Mouse (Mus musculus): ENCODE measurements at regions not wholly inside any gene's neighbourhood (a gene's known extent, or its start where the extent isn't known, plus 50 kb on each side); places are given as distances from the start of the nearest gene placed in this dataset.
A peak's percentile ranks its signal among the peaks of the same experiment; 100 is the strongest.

DNA sequence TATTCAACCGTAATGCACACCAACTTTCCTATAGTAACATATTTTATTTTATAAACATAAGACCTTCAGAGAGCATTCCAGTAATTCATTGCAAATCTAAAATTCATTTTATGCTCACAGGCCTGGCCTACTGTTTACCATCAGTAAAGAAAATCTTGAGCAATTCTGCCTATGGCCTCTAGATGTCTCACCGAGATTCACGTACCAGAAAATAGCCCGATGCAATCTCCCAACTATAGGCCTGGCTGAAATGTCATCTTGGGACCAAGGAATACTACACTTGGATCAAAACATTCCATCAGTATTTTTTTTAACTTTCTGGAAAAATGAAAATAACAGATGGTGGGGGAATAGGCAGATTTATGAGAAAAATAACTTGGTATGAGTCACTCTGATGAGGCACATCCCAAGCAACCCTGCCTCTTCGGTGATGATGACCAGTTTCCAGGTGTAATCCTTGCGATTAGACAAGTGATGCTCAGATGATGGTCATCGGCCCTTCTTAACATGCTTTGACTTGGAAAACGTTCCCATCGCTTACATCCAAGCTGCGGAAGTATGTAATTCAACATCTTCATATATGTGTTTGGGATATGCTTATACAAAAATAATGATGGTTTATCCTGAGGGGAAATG is 439.9 kb downstream of the Nyap2 start:
- Histone ChIP-seq H3K36me3 (ENCODE audit: control insufficient read depth, insufficient read depth, low read length) (no peaks in the 10 kb centered on the region), H3K27ac (ENCODE audit: low read depth, low read length) (no peak overlapping the region), H3K9me3 (ENCODE audit: control insufficient read depth, low read length) (no peaks in the 10 kb centered on the region), H3K4me3 (ENCODE audit: low read depth, low read length) (no peak overlapping the region), H3K9ac (ENCODE audit: low read length) (no peak overlapping the region), H3K27me3 (ENCODE audit: control insufficient read depth, insufficient read depth, low read length) (no peaks in the 10 kb centered on the region), H3K4me1 (ENCODE audit: control insufficient read depth, insufficient read depth, low read length) (peaks cover 2% of the 10 kb centered on the region; the same call in 1 of the 2 replicates), H3K4me2 (ENCODE audit: low read depth) (no peak overlapping the region)
- 61% methylated on average over 10 of the region's 10 CpGs for WGBS
- DNase-seq (ENCODE audit: low spot score) (peak; percentile 24), ATAC-seq (ENCODE audit: insufficient read depth, low FRiP score, low TSS enrichment) (no peak)

DNA sequence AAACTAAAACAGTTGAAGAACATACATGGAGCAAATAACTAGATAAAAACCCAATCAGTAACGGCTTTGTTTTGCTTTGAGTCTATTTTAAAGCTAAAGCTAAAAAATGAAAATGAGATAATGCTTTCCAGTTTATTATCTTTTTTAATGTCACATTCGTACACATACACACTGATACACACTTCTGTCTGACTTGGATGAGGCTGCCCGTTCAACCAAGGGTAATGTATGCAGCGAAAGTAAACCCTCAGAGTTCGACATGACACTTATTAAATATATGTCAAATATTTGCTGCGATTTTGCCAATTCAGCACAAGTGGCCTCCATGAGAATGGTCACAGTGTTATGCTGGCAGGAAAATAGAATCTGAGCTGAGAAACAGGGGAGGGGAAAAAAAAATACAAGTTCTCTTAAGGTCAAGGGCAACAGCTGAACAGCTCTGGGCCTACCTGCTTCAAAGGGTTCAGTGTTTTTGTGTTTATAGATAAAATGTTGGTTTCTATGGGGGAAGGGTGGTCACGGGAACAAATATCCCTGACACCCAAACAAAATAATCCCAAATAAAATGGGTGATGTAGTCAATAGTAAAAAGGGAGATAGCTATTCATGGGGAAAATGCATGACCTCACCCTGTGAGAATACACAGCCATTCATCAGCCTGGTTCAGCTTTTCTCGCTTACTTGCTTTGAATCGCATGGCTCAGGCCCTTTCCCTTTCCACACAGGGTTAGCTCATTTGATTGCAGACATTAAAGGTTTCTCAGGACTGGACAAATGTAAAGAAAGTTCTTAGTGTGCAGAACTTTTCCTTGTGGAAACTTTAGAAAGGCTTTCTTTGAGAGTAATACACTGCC is 443.9 kb downstream of the Nyap2 start:
- no peak overlapping the region for H3K4me2 ChIP-seq (ENCODE audit: low read depth)
- DNase-seq (ENCODE audit: low spot score): peak; percentile 34
- H3K27me3 ChIP-seq (ENCODE audit: control insufficient read depth, insufficient read depth, low read length): no peaks in the 10 kb centered on the region
- H3K4me1 ChIP-seq (ENCODE audit: control insufficient read depth, insufficient read depth, low read length): peaks cover 2% of the 10 kb centered on the region; the same call in 1 of the 2 replicates
- peak; percentile 83 for ATAC-seq (ENCODE audit: insufficient read depth, low FRiP score, low TSS enrichment)
- 46% methylated on average over 9 of the region's 9 CpGs for WGBS
- no peaks in the 10 kb centered on the region for H3K9me3 ChIP-seq (ENCODE audit: control insufficient read depth, low read length)
- H3K9ac ChIP-seq (ENCODE audit: low read length): no peak overlapping the region
- no peaks in the 10 kb centered on the region for H3K36me3 ChIP-seq (ENCODE audit: control insufficient read depth, insufficient read depth, low read length)
- H3K4me3 ChIP-seq (ENCODE audit: low read depth, low read length): no peak overlapping the region
- H3K27ac ChIP-seq (ENCODE audit: low read depth, low read length): no peak overlapping the region

DNA sequence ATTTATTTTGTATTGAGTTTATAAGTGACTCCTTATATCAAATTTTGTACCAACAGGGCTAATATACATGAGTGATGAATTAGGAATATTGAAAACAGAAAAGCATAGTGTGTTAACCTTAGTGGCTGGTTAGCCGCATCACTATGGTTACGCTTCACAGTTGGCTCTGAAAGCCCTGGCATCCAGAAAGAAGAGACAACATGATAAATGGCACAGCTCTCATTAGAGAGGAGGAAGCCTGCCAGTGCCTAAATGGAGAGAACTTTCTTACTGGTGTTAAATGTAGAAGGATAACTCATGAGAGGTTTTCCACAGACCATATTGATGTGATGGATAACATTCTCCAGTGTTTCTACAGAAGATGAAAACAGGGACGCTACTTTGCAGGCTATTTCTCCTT is 446.2 kb downstream of the Nyap2 start:
- Histone ChIP-seq H3K36me3 (ENCODE audit: control insufficient read depth, insufficient read depth, low read length) (no peaks in the 10 kb centered on the region), H3K9me3 (ENCODE audit: control insufficient read depth, low read length) (no peaks in the 10 kb centered on the region), H3K27ac (ENCODE audit: low read depth, low read length) (no peak overlapping the region), H3K4me2 (ENCODE audit: low read depth) (no peak overlapping the region), H3K4me3 (ENCODE audit: low read depth, low read length) (no peak overlapping the region), H3K27me3 (ENCODE audit: control insufficient read depth, insufficient read depth, low read length) (no peaks in the 10 kb centered on the region), H3K4me1 (ENCODE audit: control insufficient read depth, insufficient read depth, low read length) (peaks cover 2% of the 10 kb centered on the region; the same call in 1 of the 2 replicates), H3K9ac (ENCODE audit: low read length) (no peak overlapping the region)
- 54% methylated on average over 3 of the region's 3 CpGs for WGBS
- DNase-seq (ENCODE audit: low spot score): peak; percentile 29
- peak; percentile 48; the same call in 1 of the 2 replicates for ATAC-seq (ENCODE audit: insufficient read depth, low FRiP score, low TSS enrichment)

DNA sequence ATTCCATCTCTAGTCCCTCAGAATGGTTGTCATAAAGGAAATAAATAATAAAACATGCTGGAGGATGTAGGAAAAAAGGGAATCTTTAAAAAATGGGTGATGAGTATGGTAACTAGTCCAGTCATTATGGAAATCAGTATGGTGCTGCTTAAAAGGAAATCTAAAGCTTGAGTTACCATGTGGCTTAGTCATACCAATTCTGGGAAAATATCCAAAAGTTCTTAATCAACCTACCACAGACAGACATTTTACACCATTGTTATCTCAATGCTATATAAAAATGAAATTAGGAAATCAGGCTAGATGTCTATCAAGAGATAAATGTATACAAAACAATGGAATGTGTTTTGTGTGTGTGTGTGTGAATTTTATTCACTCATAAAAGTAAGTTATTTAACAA is 449.1 kb downstream of the Nyap2 start:
- Histone ChIP-seq H3K4me2 (ENCODE audit: low read depth) (no peak overlapping the region), H3K9me3 (ENCODE audit: control insufficient read depth, low read length) (no peaks in the 10 kb centered on the region), H3K9ac (ENCODE audit: low read length) (no peak overlapping the region), H3K36me3 (ENCODE audit: control insufficient read depth, insufficient read depth, low read length) (no peaks in the 10 kb centered on the region), H3K4me1 (ENCODE audit: control insufficient read depth, insufficient read depth, low read length) (no peaks in the 10 kb centered on the region; the same call in 1 of the 2 replicates), H3K27me3 (ENCODE audit: control insufficient read depth, insufficient read depth, low read length) (no peaks in the 10 kb centered on the region), H3K4me3 (ENCODE audit: low read depth, low read length) (no peak overlapping the region), H3K27ac (ENCODE audit: low read depth, low read length) (no peak overlapping the region)
- ATAC-seq (ENCODE audit: insufficient read depth, low FRiP score, low TSS enrichment) (no peak), DNase-seq (ENCODE audit: low spot score) (no peak)

DNA sequence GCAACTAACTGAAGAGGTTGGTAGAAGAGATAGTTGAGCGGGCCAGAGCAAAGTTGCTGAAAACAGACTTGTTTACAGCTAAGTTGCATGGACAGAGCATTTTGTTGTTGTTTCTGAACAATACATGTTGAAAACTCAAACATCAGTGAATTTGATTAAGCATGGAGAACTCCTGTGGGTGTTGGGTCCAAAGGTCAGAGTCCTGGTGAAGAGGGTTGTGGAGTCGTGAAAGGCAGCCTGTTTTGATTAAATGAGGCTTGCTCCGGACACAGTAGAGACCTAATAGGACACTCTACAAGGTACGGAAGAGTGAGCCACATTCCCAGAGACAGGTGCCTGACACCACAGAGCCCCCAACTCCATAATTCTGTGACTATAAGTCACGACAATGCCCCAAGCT is 461.1 kb downstream of the Nyap2 start:
- WGBS: 47% methylated on average over 5 of the region's 5 CpGs
- Histone ChIP-seq H3K9ac (ENCODE audit: low read length) (no peak overlapping the region), H3K27ac (ENCODE audit: low read depth, low read length) (no peak overlapping the region), H3K4me2 (ENCODE audit: low read depth) (no peak overlapping the region), H3K4me3 (ENCODE audit: low read depth, low read length) (no peak overlapping the region), H3K27me3 (ENCODE audit: control insufficient read depth, insufficient read depth, low read length) (no peaks in the 10 kb centered on the region), H3K4me1 (ENCODE audit: control insufficient read depth, insufficient read depth, low read length) (no peaks in the 10 kb centered on the region), H3K36me3 (ENCODE audit: control insufficient read depth, insufficient read depth, low read length) (no peaks in the 10 kb centered on the region), H3K9me3 (ENCODE audit: control insufficient read depth, low read length) (no peaks in the 10 kb centered on the region)
- no peak for ATAC-seq (ENCODE audit: insufficient read depth, low FRiP score, low TSS enrichment)
- no peak for DNase-seq (ENCODE audit: low spot score)

DNA sequence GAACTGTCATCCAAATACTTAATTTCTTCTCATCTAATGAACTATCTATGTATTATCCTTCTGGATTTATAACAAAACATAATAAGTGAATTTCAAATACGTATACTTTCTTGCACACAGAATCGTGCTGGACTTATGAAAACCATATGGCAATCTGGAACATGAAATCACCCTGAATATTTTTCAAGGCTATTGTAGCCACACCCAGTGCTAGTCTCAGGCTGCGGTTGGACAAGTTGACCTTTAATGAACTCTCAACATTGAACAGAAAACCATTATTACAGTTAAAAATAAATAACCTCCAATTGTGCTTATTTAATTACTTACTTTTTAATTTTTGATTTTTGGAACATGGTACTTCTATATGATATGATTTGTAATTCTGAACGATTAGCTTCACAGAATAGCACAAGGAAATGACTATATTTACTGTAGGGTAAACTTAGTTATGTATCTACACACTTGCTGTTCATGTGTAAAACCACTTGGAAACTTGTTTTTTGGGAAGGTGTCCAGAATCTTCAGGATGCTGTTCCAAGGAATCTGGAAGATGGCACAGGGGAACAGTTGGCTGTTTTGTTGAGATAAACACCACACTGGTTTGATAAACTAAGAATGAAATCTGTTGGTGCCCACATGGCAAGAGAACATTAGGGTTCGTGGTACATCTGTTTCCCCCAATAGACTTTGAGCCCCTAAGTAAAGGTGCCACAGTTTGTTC is 463.0 kb downstream of the Nyap2 start:
- WGBS: 84% methylated on average over 5 of the region's 5 CpGs
- no peaks in the 10 kb centered on the region for H3K4me1 ChIP-seq (ENCODE audit: control insufficient read depth, insufficient read depth, low read length)
- no peak overlapping the region for H3K27ac ChIP-seq (ENCODE audit: low read depth, low read length)
- DNase-seq (ENCODE audit: low spot score): no peak
- H3K27me3 ChIP-seq (ENCODE audit: control insufficient read depth, insufficient read depth, low read length): no peaks in the 10 kb centered on the region
- H3K4me2 ChIP-seq (ENCODE audit: low read depth): no peak overlapping the region
- no peak overlapping the region for H3K9ac ChIP-seq (ENCODE audit: low read length)
- no peak overlapping the region for H3K4me3 ChIP-seq (ENCODE audit: low read depth, low read length)
- no peaks in the 10 kb centered on the region for H3K36me3 ChIP-seq (ENCODE audit: control insufficient read depth, insufficient read depth, low read length)
- ATAC-seq (ENCODE audit: insufficient read depth, low FRiP score, low TSS enrichment): no peak
- H3K9me3 ChIP-seq (ENCODE audit: control insufficient read depth, low read length): no peaks in the 10 kb centered on the region

DNA sequence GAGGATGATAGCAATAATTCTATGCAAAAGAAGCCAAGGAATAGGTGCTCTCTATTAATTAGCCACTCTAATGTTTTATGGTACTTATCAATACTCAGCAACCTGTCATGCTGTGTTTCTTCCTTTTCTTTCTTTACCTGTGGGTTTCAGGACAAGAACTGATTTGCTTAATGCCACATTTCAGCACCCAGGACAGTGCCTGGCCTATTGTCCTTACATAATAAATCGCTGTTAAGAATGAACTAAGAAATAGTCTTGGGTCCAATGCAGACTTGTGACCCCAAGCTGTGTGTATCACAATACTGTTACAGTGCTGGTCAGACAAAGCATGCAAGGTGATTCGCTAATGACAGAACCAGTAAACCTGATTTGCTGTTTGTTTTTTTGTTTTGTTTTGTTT is 472.2 kb downstream of the Nyap2 start:
- Histone ChIP-seq H3K27ac (ENCODE audit: low read depth, low read length) (no peak overlapping the region), H3K4me3 (ENCODE audit: low read depth, low read length) (no peak overlapping the region), H3K4me1 (ENCODE audit: control insufficient read depth, insufficient read depth, low read length) (no peaks in the 10 kb centered on the region), H3K4me2 (ENCODE audit: low read depth) (no peak overlapping the region), H3K9ac (ENCODE audit: low read length) (no peak overlapping the region), H3K36me3 (ENCODE audit: control insufficient read depth, insufficient read depth, low read length) (no peaks in the 10 kb centered on the region), H3K27me3 (ENCODE audit: control insufficient read depth, insufficient read depth, low read length) (no peaks in the 10 kb centered on the region), H3K9me3 (ENCODE audit: control insufficient read depth, low read length) (no peaks in the 10 kb centered on the region)
- 72% methylated on average over 2 of the region's 2 CpGs for WGBS
- ATAC-seq (ENCODE audit: insufficient read depth, low FRiP score, low TSS enrichment) (no peak), DNase-seq (ENCODE audit: low spot score) (no peak)

DNA sequence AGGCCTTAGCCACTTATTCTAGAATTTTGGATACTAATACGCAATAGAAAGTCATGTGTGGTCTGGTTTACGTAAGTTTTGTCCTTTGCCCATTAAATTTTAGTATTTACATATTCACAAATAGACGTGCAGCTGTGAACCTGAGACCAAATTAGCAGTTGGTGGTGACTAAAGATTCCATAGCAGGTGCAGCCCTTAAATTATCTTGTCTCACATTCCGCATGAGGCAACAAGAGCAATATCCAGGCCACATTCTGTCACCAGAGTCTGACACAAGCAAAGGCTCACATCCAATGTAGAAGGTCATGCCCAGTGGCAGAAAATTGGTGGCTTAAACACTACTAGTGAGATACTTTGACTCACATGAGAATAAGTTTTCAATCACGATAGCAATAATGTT is 473.0 kb downstream of the Nyap2 start:
- Histone ChIP-seq H3K4me1 (ENCODE audit: control insufficient read depth, insufficient read depth, low read length) (no peaks in the 10 kb centered on the region), H3K4me3 (ENCODE audit: low read depth, low read length) (no peak overlapping the region), H3K9ac (ENCODE audit: low read length) (no peak overlapping the region), H3K27me3 (ENCODE audit: control insufficient read depth, insufficient read depth, low read length) (no peaks in the 10 kb centered on the region), H3K9me3 (ENCODE audit: control insufficient read depth, low read length) (no peaks in the 10 kb centered on the region), H3K4me2 (ENCODE audit: low read depth) (no peak overlapping the region), H3K27ac (ENCODE audit: low read depth, low read length) (no peak overlapping the region), H3K36me3 (ENCODE audit: control insufficient read depth, insufficient read depth, low read length) (no peaks in the 10 kb centered on the region)
- 89% methylated on average over 5 of the region's 5 CpGs for WGBS
- ATAC-seq (ENCODE audit: insufficient read depth, low FRiP score, low TSS enrichment) (no peak), DNase-seq (ENCODE audit: low spot score) (no peak)

Measured in neural tube, embryonic 11.5 days (tissue).